Mouse (Mus musculus): ENCODE results near the gene Slc25a5. TPM values are rescaled to one million over a fixed set of nuclear protein-coding genes. Genes with fewer than 3 reads are reported as not detected.

Slc25a5 gene
- polyA plus RNA-seq, 1 experiment from 2014 or later, result 803 TPM

DNA sequence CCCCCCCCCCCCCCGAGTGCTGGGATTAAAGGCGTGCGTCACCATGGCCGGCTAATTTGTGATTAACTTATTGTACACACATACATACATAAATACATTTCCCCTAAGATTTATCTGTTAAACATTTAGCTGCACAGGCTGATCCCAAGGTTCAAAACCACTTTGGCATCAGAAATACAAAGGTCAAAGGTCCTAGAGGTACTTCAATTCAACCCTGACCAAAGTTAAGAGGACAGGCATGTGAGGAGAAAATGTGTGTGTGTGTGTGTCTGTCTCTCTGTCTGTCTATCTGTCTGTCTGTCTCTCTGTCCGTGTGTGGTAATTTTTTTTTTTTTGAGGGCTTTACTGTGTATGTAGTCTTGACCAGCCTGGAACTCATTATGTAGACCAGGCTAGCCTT lies 31.4 kb downstream of the Slc25a5 start:
- Histone ChIP-seq H3K36me3 (no peaks in the 10 kb centered on the region), H3K9me3 (no peaks in the 10 kb centered on the region), H3K4me3 (no peak overlapping the region), H3K27ac (no peak overlapping the region), H3K4me1 (replicated peaks) (no peaks in the 10 kb centered on the region), H3K27me3 (ENCODE audit: insufficient read depth, poor library complexity, severe bottlenecking) (no peaks in the 10 kb centered on the region)
- DNase-seq (ENCODE audit: low spot score), result no peak
- 88% methylated on average over 5 of the region's 5 CpGs for WGBS

DNA sequence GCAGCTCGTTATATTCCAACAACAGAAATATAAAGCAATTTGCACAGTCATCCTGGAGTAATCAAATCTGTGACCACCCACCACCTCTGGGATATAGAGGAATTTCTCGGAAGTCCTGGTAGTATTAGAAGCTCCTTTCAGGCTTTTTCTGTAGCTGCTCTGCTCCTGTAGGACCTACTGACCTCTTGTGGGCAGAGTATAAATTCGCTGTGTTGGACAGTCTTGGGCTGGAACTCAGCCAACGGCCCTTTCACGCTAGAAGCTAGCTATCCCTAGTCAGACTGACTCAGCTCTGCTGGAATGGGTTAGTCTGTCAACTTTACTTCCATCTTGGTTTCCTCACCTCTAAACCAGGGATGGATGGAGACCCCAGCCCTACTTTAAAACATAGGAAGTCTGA lies 34.8 kb downstream of the Slc25a5 start:
- Histone ChIP-seq H3K36me3 (no peaks in the 10 kb centered on the region), H3K9me3 (no peaks in the 10 kb centered on the region), H3K4me3 (no peak overlapping the region), H3K27ac (no peak overlapping the region), H3K27me3 (ENCODE audit: insufficient read depth, poor library complexity, severe bottlenecking) (no peaks in the 10 kb centered on the region), H3K4me1 (replicated peaks) (peaks cover 8% of the 10 kb centered on the region; the same call in 1 of the 2 replicates)
- DNase-seq (ENCODE audit: low spot score), result no peak
- 43% methylated on average over 5 of the region's 5 CpGs for WGBS

- WGBS, result 73% methylated on average over 4 of the region's 4 CpGs
These were observed 36.2 kb downstream of the Slc25a5 start for GRCm38 (mm10) chrX:36831632-36832031.

DNA sequence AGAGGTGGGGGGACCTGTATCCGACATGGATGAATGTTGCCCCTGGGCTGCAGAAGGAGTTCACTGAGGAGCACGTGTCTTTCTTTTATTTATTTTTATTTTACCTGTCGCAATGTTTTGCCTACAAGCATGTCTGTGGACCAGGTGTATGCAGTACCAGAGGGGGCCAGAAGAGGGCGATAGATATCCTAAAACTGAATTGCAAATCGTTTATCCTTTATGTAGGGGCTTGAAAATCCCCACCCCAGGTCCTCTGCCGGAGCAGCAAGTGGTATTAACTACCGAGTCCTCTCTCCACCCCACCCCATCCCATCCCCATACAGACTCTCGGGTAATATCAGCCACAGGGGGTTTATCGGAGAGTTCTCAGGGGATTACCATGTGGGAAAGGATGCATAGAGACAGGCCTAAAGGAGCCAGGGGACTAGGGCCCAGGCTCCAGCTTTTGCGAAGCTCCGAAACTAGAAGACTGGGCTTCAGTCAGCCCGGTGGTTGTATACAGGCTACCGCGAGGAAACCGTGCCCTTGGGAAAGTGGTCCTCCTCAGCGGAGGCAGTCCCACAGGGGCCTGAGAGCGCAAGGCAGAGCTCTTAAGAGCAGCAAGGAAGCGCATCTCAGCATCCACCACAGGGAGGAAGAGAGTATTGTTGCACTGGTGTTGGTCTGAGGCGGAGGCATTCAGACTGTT lies 38.1 kb downstream of the Slc25a5 start:
- no peaks in the 10 kb centered on the region for H3K36me3 ChIP-seq
- H3K9me3 ChIP-seq, result no peaks in the 10 kb centered on the region
- H3K27ac ChIP-seq, result peak overlapping the region; percentile 72
- H3K4me3 ChIP-seq, result peak overlapping the region; percentile 40
- no peaks in the 10 kb centered on the region for H3K27me3 ChIP-seq (ENCODE audit: insufficient read depth, poor library complexity, severe bottlenecking)
- peaks cover 8% of the 10 kb centered on the region; the same call in 1 of the 2 replicates for H3K4me1 ChIP-seq (replicated peaks)
- WGBS, result 18% methylated on average over 19 of the region's 19 CpGs
- DNase-seq (ENCODE audit: low spot score), result peak; percentile 78

More at GRCm38 (mm10) chrX:36831632-36832031, 36.2 kb downstream of the Slc25a5 start:
- H3K4me3 ChIP-seq, result no peak overlapping the region
- H3K9me3 ChIP-seq, result no peaks in the 10 kb centered on the region
- H3K27ac ChIP-seq, result no peak overlapping the region
- H3K4me1 ChIP-seq (replicated peaks), result peaks cover 8% of the 10 kb centered on the region; the same call in 1 of the 2 replicates
- no peak for DNase-seq (ENCODE audit: low spot score)
- no peaks in the 10 kb centered on the region for H3K36me3 ChIP-seq
- H3K27me3 ChIP-seq (ENCODE audit: insufficient read depth, poor library complexity, severe bottlenecking), result no peaks in the 10 kb centered on the region

GRCm38 (mm10) chrX:36837069-36837676 lies 41.7 kb downstream of the Slc25a5 start:
- no peaks in the 10 kb centered on the region for H3K9me3 ChIP-seq
- H3K4me3 ChIP-seq, result no peak overlapping the region
- 75% methylated on average over 6 of the region's 6 CpGs for WGBS
- peaks cover 8% of the 10 kb centered on the region; the same call in 1 of the 2 replicates for H3K4me1 ChIP-seq (replicated peaks)
- H3K27me3 ChIP-seq (ENCODE audit: insufficient read depth, poor library complexity, severe bottlenecking), result no peaks in the 10 kb centered on the region
- peaks cover 3% of the 10 kb centered on the region; the same call in 1 of the 2 replicates for H3K36me3 ChIP-seq
- H3K27ac ChIP-seq, result no peak overlapping the region
- no peak for DNase-seq (ENCODE audit: low spot score)

DNA sequence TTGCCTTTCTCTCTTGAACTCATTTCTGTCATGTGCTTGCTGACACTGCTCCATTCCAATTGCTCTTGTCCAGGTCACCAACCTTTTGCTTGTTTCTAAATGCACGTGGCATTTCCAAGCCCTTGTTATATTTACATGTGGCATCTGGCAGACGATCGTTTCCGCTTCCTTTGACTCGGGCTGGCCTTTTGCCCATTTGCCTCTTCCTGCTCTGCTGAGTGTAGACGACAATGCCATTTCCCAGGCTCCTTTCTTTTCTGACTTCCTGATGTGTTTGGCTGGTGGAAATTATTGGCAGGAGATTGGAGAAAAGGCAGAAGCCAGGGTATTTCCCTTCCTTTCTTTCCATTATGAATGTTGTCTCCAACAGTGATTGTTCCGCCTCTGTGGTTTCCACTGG lies 43.9 kb downstream of the Slc25a5 start:
- H3K4me1 ChIP-seq (replicated peaks), result 0 out of 2 replicates have a peak, but pooled peaks cover under 1% of the 10 kb centered on the region
- H3K9me3 ChIP-seq, result no peaks in the 10 kb centered on the region
- H3K4me3 ChIP-seq, result no peak overlapping the region
- no peak overlapping the region for H3K27ac ChIP-seq
- DNase-seq (ENCODE audit: low spot score), result no peak
- 91% methylated on average over 7 of the region's 7 CpGs for WGBS
- H3K36me3 ChIP-seq, result peaks cover 3% of the 10 kb centered on the region; the same call in 1 of the 2 replicates
- no peaks in the 10 kb centered on the region for H3K27me3 ChIP-seq (ENCODE audit: insufficient read depth, poor library complexity, severe bottlenecking)

DNA sequence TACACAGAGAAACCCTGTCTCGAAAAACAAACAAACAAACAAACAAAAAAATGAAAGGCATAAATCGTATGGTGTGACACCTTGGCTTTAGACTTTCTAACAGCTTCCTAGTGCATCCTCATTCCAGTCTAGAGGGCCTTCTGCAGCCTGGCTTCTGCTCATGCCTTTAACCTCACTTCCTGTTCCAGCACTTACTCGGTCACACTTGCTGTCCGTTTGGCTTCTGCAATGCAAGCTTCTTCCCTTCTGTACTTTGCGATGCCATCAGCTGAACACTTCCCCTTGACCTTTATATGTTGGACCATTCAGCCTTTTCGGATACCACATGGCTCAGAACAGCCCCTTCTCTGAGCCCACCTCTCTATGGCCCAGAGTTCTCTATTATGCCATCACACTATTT lies 46.2 kb downstream of the Slc25a5 start:
- no peak for DNase-seq (ENCODE audit: low spot score)
- Histone ChIP-seq H3K9me3 (no peaks in the 10 kb centered on the region), H3K4me1 (replicated peaks) (no peaks in the 10 kb centered on the region), H3K36me3 (peaks cover 3% of the 10 kb centered on the region; the same call in 1 of the 2 replicates), H3K27ac (no peak overlapping the region), H3K27me3 (ENCODE audit: insufficient read depth, poor library complexity, severe bottlenecking) (no peaks in the 10 kb centered on the region), H3K4me3 (no peak overlapping the region)
- 89% methylated on average over 6 of the region's 6 CpGs for WGBS

DNA sequence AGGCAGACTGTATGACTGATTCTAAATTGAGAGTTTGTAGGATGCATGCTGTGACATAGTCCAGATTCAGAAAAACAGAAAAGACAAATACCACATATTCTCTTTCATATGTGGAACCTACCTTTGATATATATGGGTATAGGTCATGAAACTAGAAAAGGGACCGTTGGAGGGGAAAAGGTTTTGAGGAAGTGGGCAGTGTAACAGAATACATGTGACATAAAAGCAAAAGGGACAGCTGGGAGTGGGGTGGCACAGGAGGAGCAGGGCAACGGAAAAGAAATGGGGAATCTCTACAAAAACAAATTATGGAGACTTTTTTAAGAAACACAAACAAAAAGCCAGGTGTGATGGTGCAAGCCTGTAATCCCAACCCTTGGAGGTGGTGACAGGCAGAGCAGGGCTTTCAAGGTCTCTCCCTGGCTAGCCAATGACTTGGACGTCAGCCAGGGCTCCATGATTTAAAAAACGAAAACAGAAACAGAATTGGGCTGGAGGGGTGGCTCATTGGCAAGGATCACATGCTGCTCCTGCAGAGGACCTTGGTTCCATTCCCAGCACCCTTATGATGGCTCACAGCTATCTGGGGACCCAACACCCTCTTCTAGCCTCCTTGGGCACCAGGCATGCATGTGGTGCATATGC lies 48.0 kb downstream of the Slc25a5 start:
- WGBS, result 76% methylated on average over 4 of the region's 4 CpGs
- H3K27me3 ChIP-seq (ENCODE audit: insufficient read depth, poor library complexity, severe bottlenecking), result no peaks in the 10 kb centered on the region
- H3K4me3 ChIP-seq, result no peak overlapping the region

DNA sequence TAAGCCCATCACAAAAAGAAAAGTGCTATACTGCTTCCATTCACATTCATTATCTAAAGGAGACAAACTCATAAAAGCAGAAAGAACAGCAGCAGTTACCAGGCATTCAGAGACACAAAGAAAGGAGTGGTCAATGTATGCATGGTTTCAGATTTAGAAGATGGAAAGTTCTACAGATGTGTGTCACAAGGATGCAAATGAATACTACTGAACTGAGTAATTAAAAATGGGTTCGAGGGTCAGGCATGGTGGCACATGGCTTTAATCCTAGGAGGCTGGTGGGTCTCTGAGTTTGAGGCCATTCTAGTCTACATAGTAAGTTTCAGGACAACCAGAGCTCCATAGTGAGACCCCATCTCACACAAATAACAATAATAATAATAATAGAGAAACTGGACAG lies 51.7 kb downstream of the Slc25a5 start:
- Histone ChIP-seq H3K4me3 (no peak overlapping the region), H3K27ac (no peak overlapping the region), H3K27me3 (ENCODE audit: insufficient read depth, poor library complexity, severe bottlenecking) (no peaks in the 10 kb centered on the region), H3K4me1 (replicated peaks) (no peaks in the 10 kb centered on the region), H3K9me3 (no peaks in the 10 kb centered on the region), H3K36me3 (peaks cover 12% of the 10 kb centered on the region; the same call in 1 of the 2 replicates)
- DNase-seq (ENCODE audit: low spot score), result no peak
- WGBS, result 91% methylated on average over 1 of the region's 1 CpGs

More for the DNA sequence above, 48.0 kb downstream of the Slc25a5 start:
- no peaks in the 10 kb centered on the region for H3K4me1 ChIP-seq (replicated peaks)
- peaks cover 10% of the 10 kb centered on the region for H3K36me3 ChIP-seq
- DNase-seq (ENCODE audit: low spot score), result no peak
- no peak overlapping the region for H3K27ac ChIP-seq
- H3K9me3 ChIP-seq, result no peaks in the 10 kb centered on the region

Other genes starting within 250 kb of the Slc25a5 start
- gene Pgrmc1, start 197.4 kb upstream of the Slc25a5 start, polyA plus RNA-seq (2016; fragmentation: Nextera tagmentation; extraction: Ambion mirVana), result 333 and 389 TPM in 2 replicates
- gene Akap17b, start 150.3 kb upstream of the Slc25a5 start, polyA plus RNA-seq (2016; fragmentation: Nextera tagmentation; extraction: Ambion mirVana), result 3.4 TPM in 2 replicates
- 0.96 and 1.4 TPM in 2 replicates for gene Slc25a43, start 52.0 kb upstream of the Slc25a5 start, polyA plus RNA-seq (2016; fragmentation: Nextera tagmentation; extraction: Ambion mirVana)
- 133 TPM in 2 replicates for gene Ube2a, start 78.2 kb downstream of the Slc25a5 start, polyA plus RNA-seq (2016; fragmentation: Nextera tagmentation; extraction: Ambion mirVana)
- gene C330007P06Rik, start 78.5 kb downstream of the Slc25a5 start, polyA plus RNA-seq (2016; fragmentation: Nextera tagmentation; extraction: Ambion mirVana), result 25.1 and 31.5 TPM in 2 replicates
- 3.0 and 4.7 TPM in 2 replicates for gene Nkrf, start 107.2 kb downstream of the Slc25a5 start, polyA plus RNA-seq (2016; fragmentation: Nextera tagmentation; extraction: Ambion mirVana)
- 37.5 and 46.3 TPM in 2 replicates for gene Sept6, start 196.1 kb downstream of the Slc25a5 start, polyA plus RNA-seq (2016; fragmentation: Nextera tagmentation; extraction: Ambion mirVana)

Measured in hindbrain, embryonic 10.5 days (tissue).